Mouse (Mus musculus): ENCODE data around the gene Flrt3. TPM values are rescaled to one million over a fixed set of nuclear protein-coding genes. Genes with fewer than 3 reads are reported as not detected.

The Flrt3 gene
- polyA plus RNA-seq, 1 experiment = 14.9 TPM

- DNase-seq (ENCODE audit: low spot score) = no peak
Observed at GRCm38 (mm10) chr2:140621730-140622337, 49.4 kb downstream of the Flrt3 start.

GRCm38 (mm10) chr2:140615451-140615850 is 55.8 kb downstream of the Flrt3 start:
- no peak for DNase-seq (ENCODE audit: low spot score)

All from urinary bladder, adult 2 months (tissue).